Mouse (Mus musculus) inflammation-experienced regulatory T-cells, adult 6 months (primary cell): Measurements from ENCODE around the gene Smco4. TPM values are rescaled to one million over a fixed set of nuclear protein-coding genes. Genes with fewer than 3 reads are reported as not detected.

Experiments
- ATAC-seq: one replicate; pipeline ENCODE4 v1.8.0; 2017
- polyA plus RNA-seq, 3 experiments: library from polyadenylated mRNA; unstranded; fragments of 100-300 nt; shearing (Covaris generic); gene quantifications; one replicate each; pipeline ENCODE4 v1.2.1; 2017

The Smco4 gene
- polyA plus RNA-seq, 3 experiments from 2014 or later = 12.3 to 61.1 (median 54.2) TPM

GRCm38 (mm10) chr9:15507431-15507875 lies 14.2 kb downstream of the Smco4 start:
- ATAC-seq = no peak

- peak; percentile 46 for ATAC-seq
Measured at GRCm38 (mm10) chr9:15509363-15509762, 16.1 kb downstream of the Smco4 start.

GRCm38 (mm10) chr9:15510557-15511310 lies 17.5 kb downstream of the Smco4 start:
- ATAC-seq = no peak

DNA sequence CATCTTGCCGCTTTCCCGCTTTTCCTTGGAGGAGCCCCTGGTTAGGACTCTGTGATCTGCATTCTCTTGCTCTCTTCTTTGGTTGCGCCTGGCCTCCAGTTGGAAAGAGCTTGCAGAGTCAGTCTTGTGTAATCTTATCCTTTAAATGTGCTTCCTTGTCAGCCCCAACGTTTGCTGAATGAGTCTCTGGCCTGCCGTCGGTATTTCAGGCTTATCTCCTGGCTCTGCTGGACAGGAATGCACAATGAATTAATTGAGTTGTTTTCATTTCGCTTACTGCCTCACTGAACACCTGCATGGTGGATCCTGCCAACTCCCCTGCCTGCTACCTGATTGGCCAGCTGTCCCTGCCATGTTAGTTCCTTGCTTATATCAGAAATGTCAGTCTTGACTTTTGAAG lies 19.7 kb downstream of the Smco4 start:
- no peak for ATAC-seq

- ATAC-seq = peak; percentile 50
Measured at GRCm38 (mm10) chr9:15516007-15516406, 22.8 kb downstream of the Smco4 start.

DNA sequence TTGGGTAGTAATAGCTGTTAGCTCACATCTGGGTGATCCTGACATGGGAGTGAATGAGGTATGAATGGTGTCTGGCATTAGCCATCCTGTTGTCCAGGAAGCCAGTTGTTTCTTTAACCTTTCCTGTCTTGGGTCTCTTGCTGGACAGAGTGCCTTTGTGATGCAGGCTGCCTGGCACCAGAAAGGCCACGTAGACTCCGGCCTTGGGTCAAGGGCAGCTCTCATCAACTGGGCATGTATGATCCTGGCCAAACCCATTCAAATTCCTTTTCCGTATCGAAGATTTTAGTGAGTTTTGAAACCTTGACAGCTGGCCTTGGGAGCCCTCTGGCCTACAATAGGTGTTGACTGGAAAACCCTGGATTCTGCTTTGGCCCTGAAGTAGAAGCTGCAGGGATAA lies 24.7 kb downstream of the Smco4 start:
- no peak for ATAC-seq

GRCm38 (mm10) chr9:15522348-15522747 lies 29.1 kb downstream of the Smco4 start:
- ATAC-seq = peak; percentile 45

DNA sequence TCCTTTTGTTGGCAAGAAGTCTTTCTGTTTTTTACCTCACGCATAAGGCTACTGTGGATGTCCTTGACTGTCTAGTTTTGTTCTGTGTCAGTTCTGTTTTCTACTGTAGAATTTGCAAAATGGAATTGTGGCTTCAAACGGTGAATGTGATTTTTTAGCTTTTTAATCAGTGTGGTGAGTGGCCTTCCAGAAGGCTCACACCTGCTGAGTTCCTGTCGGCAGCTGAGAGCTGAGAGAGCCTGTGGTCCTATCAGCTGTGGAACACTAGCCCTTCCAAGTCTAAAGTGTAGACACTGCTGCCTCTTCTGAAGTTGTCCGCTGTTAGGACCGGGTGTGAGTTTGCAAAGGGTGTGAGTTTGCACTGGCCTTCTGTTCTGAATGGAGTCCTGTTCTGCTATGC lies 29.7 kb downstream of the Smco4 start:
- no peak for ATAC-seq

GRCm38 (mm10) chr9:15523646-15524045 lies 30.4 kb downstream of the Smco4 start:
- no peak for ATAC-seq

- no peak for ATAC-seq
Measured at GRCm38 (mm10) chr9:15525246-15525645, 32.0 kb downstream of the Smco4 start.

DNA sequence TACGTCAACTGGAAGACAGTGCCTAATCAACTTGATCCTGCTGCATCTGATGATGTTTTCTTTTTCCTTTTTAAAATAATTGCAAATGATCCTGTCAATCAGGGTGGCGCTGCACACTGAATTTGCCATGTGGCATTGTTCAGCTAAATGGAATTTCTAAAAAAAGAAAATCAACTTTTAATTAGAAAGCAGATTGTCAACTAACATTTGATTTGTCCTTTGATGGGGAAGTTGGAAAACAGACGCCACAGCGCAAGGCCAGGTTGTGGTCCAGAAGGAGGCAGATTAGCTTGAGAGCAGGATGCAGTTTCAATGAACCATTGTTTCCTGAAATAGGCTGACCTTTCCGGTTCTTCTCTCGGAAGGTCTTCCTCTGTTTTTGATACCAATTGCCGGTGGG lies 33.3 kb downstream of the Smco4 start:
- no peak for ATAC-seq

- ATAC-seq = no peak
Measured at GRCm38 (mm10) chr9:15527846-15528245, 34.6 kb downstream of the Smco4 start.

DNA sequence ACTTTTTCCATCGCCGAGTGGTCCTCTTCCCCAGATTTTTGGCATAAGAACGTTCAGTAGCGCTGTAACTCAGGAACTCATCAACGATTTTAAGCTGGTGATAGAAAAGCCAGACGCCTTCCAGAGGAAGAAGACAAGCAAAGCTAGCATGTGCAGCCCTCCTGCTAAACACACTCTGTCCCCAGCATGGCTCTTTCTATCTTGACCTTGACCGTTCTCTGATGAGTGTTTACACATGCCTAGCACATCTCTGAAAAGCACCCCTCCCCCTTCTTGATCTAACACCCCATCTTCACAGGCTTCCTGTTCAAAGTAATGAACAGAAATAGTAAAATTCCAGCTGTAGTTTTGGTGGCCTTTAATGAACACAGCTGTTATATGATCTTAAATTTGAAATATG lies 35.1 kb downstream of the Smco4 start:
- no peak for ATAC-seq

- peak; percentile 39 for ATAC-seq
Measured at GRCm38 (mm10) chr9:15529275-15529964, 36.2 kb downstream of the Smco4 start.

DNA sequence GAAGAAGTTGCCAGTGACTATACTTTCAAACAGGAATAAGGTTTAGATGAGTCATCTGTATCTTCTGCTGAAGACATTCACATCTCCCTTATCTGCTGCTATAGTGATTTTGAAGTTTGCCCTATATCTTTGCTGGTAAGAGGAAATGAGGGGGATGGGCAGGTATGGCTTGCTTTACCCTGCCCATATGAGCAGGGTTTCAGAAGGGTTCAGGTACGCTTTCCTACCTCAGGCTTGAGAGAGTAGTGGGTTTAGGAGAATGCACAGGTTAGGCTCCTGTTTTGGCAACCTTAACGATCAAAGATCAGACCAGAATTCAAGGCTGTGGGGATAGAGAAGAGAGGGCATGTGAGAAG lies 36.7 kb downstream of the Smco4 start:
- peak; percentile 84 for ATAC-seq

- no peak for ATAC-seq
Measured at GRCm38 (mm10) chr9:15531204-15531603, 38.0 kb downstream of the Smco4 start.

DNA sequence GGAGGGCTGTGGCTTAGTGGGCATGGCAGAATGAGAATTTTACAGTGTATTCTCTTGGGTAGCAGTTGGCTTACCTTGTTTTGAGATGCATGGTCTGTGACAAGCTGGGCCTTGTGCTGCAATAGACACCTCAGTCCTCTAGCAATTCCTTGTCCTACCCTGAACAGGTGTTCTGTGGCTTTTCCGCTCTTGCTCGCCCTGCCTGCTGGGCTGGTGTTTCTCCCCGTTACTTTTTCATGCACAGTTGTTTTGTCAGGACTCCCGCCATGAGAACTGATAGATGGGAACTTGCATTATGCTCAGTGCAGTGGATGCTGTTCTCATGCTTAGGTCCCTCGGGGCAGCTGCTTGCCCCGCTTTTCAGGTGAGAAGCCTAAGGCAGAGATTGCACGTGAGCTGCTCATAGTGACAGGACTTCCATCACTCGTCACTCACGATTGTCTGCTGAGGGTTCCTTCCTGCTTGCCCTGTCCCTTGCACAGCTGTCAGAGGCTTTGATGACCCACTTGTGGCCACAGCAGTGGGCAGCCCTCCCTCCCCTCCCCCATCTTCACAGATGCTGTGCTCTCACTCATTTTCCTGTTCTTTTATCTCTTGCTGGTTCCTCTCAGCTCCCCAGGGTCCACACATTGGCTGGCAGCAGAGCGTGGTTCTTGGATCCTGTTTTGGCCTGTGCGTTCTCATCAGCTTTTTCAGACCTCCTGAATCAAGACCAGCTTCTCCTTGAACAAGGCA lies 40.3 kb downstream of the Smco4 start:
- no peak for ATAC-seq

DNA sequence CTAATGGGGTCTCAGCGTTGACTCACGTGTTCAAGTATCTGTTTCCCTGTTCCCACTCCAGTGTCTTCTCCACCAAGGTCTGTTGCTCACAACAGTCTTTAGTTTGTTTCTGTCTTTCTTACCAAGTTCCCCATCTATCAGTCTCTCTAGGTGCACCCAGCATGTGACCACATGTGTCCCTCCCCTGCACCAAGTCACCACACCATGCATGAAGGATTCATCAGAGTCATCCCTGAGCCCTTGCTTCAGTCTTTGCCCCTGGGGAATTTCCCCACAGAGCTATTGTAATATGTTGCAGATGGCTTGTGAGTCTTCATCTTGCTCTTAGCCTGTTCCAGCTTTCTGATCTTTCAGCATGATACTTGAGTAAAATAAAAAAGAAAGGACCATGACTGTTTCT lies 40.9 kb downstream of the Smco4 start:
- no peak for ATAC-seq

DNA sequence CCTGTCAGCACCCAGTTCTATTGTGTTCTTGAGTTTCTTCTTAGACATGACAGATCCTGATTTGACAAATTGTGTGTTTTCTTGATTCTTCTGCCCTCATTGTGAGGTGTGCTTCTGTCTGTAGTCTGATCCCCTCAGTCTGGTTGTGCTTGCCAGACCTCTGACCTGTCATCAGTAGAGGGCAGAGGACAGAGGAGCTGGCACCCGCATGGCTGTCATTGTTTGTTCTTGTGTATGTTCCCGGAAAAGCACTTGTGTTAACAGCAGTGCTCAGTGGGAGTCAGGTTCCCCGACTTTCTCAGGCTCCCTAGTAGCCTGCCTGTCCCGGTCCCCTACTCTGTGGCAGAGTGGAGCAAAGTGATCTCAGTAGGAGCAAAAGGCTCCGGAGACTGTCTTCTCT lies 42.2 kb downstream of the Smco4 start:
- no peak for ATAC-seq

DNA sequence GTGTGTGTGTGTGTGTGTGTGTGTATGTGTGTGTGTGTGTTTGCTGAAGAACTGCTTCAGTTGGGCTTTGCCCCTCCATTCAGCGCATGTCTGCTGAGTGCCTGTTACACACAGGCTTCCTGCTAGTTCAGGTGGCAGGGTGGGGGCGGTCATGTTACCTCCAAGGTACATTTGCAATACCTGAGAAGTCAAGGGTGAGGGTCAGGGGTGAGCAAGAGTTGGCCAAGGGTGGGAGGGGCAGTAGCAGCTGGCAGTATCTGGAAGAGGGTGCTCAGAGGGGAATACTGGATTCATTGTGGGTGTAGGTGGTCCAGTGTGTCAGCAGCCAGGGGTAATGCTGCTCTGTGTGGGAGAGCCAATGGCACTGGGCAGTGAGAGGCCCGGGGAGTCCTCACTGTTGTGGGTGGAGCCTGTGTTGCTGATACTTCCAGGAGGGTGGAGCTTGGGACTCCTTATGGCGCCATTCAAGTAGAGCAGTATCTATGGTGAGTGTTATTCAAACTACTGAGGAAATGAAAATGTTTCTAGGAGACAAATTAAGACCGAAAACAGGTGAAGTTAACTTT lies 43.7 kb downstream of the Smco4 start:
- no peak for ATAC-seq

- ATAC-seq = no peak
Measured at GRCm38 (mm10) chr9:15537455-15538048, 44.3 kb downstream of the Smco4 start.

DNA sequence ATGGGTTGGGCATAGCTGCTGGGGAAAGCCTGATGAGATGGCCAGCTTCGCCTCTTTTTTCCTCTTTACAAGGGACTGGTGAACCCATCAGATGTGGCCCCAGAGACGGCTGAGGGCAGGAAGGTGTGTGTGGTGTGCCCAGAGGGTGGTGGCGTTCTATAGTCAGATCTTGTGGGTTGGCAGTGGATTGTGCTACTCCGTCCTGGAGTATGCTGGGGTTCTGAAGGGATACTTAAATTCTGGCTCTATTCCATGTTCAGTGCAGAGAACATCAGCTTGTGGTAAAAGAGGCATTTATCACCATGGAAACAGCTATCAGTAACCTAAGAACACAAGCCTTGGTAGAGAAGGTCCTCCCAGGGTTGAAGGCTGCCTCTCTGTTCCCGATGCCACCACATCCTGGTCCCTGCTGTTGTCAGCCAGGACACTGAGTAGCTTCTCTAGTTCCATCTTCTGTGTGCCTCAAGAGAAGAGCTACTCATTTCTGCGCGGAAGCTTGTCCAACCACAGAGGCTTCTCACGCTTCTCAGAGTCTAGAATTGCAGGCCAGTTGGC lies 45.8 kb downstream of the Smco4 start:
- peak; percentile 51 for ATAC-seq
